Mouse (Mus musculus): Measurements from ENCODE around the gene Nrxn3.
A peak's percentile ranks its signal among the peaks of the same experiment; 100 is the strongest.

DNA sequence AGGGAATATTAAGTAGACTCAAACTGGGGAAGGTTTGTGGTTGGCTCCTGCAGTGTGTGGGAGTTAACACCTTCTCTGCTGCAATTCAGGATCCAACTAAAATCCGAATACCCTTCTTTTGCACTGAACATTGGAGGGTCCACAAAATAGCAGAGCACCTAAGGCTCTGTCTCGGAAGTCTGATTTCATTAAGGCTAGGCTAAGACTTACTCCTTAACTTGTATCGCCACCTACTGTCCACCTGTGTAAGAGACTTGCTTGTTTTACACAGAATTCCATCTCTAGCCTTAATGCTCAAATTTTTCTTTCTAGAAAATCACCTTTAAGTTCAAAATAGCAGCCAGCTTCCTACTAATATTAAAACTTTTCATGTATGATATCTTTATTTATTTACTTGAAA, 660.6 kb downstream of the Nrxn3 start:
- no peak for TF ChIP-seq EP300 (IDR thresholded peaks at IDR 0.05; ENCODE audit: low read depth)
- peak; percentile 24; the same call in 1 of the 2 replicates for TF ChIP-seq CTCF (IDR thresholded peaks at IDR 0.05; ENCODE audit: low read depth)

All from liver, postnatal 0 days (tissue).